Mouse (Mus musculus) right cerebral cortex, postnatal 4 days (tissue): ENCODE results near the gene Cacna2d3.

Source experiments
- DNase-seq: peaks from one replicate; pipeline ENCODE4 v3.0.0-alpha.2; 2022

Cacna2d3 gene

DNA sequence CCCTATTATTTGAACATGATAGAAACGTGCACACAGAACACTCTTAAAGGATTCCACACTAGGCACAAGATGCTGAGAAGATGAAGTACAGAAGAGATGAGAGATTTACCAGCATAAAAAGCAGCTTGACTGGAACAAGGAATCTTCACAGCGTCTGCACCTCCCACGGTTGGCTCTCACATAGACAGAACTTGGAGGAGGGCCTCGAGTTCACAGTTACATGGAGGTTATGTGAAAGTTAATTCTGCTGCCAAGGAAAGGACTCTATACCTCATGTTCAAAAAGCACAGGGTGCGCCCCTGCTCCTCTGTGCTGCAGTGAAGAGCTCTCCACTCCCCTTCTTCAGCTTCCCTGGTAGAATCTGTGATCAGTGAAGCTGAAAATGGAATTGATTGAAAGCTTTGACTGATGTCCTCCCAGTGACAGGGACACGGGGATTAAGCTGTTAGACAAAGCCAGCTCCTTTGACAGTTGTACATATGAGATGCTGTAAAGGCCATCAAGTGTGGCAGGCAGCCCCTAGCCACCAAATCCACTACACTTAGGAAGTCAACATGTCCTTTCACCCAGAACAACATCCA, 243.2 kb downstream of the Cacna2d3 start:
- peak; percentile 5 for DNase-seq

DNA sequence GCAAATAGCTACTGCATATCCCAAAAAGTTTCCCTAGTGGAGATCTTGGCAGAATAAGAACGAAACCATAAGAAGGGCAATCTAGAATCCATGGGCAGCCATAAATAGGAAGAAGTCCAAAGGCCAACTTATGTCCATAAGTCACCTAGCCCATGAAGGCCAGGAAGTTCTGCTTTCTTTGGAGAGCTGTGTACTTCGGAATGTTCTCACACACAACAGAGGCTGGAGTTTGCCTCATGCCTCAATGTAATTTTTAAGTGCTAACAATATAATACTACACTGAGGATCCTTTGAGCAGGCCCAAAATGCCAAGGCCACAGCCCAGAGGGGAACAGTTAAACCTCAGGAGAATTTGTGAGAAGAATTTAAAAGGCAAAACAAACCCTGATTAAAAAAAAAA, 257.4 kb downstream of the Cacna2d3 start:
- DNase-seq: no peak

DNA sequence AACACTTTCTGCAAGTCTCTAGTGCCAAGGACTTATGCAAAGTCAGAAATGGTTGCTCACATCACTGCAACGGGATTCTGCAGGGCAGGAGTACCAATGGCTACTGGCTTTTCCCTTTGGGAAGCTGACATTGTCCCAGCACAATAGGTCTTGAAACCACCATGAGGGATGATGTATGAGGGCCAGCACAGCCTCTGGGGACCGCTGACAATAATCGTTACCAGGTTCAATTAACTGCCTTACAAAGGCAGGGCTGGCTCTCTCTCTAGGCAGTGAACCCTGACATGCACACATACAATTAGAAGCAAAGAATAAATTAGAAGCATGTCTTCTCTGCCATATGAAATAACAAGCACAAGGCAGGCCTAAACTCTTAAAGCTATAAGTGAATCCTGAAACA, 272.5 kb downstream of the Cacna2d3 start:
- no peak for DNase-seq

DNA sequence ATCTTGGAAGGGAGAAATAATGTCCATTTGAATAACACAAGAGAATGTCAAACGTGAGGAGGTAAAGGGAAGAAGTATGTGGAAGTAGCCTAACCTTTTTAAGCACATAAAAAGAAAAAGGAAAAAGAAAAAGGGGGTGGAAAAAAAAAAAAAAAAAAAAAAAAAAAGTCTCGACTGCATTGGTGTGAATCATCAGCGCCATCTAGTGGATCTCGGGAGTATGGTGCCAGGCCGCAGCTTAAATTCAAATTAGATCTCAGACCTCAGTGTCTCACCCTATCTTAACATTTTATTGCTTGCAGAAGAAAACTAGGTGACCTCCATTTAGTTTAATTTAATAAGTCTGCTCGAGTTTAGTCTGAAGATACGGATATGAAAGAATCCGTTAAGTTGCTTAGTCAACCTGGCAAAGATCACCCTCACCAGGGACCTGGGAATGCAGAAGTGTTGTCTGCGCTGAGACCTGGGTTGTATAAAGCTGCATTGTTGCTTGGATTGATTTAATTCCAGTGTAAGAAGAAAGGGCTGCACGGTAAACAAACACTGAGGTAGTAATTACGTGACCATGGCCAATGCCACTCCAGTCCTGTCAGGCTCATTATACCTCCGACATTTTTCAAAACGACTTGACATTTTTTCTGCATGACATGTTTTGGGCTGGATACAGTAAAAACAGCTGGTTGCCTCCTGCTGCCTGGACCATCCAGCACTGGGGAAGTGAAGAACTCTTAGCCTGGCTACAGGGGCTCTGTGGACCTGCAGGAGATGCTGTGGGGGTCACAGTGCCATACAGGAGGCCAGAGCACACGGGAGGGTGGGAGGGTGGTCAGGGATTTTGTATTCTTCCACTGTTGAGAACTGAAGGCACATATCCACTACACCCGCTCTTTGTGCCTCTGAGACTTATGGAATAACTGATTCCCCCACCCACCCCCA, 278.3 kb downstream of the Cacna2d3 start:
- peak; percentile 70 for DNase-seq

DNA sequence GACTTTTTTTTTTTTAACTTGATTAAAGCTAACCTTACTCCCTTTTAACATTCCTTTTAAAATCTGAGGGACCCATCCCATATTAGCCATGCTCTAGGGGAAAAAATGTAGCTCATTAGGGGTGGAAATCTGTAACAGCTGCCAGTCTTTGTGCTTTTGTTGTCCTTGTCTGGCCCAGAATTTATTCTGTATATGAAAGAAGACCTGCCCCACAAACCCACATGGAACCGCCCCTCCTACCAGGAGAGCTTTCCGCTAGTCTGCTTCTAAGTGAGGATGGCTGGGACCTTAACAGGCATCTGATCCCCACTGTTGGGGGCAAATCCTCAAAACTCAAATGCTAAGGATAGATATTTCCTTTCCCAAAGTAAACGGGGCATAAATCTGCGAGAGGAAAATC, 279.2 kb downstream of the Cacna2d3 start:
- DNase-seq: no peak

DNA sequence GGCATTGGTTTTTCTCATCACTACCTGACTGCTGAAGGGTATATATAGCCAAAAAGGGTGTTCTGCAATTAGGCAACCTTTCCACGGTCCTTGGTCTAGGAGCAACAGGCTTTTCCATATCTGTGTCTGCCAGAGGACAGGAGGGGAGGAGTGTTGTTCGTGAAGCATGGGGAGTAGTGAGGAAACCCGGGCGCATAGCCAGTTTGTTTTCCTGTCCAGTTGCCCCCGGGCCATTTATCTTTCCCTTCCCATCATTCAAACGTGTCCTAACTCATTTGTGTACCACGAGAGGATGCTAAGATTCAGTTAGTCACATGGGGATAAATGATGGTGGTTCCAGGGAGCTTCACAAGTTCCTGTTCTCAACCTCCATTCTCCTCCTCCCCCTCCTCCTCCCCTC, 283.0 kb downstream of the Cacna2d3 start:
- DNase-seq: no peak

DNA sequence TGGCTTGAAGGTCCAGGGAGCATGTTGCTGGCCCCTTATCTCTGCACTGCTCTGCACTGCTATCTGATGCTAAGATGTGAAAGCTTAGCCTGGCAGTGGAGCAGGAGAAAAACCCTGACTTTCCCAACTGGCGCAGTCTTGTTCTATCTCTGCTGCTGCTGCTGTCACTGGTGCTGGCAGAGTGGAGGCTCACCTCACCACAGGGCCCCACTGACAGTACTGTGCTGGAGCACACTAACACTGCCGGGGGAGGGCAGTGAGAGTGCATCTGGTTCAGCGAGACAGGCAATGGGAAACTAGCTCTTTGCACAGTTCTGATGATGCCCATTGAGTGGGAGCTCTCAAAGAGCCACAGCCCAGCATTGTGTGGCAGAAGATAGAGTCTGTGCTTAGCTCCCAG, 283.4 kb downstream of the Cacna2d3 start:
- no peak for DNase-seq

DNA sequence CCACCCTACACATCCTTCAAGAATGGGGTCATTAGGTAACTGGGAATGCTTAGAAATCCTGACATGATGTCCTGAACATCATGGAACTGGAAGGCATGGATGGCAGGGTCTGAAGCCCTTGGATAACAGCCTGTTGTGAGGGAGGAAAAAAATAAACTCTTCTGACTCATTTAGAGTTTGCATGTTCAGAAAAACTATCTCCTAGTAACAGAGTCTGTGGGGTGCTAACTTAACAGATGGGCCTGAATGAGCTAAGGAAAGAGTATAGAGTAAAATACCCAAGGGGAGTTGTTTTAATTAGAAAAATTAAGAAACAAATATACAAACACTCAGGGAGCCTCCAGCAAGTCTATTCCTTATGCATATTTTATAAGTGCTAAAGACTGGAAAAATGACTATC, 286.5 kb downstream of the Cacna2d3 start:
- DNase-seq: no peak

DNA sequence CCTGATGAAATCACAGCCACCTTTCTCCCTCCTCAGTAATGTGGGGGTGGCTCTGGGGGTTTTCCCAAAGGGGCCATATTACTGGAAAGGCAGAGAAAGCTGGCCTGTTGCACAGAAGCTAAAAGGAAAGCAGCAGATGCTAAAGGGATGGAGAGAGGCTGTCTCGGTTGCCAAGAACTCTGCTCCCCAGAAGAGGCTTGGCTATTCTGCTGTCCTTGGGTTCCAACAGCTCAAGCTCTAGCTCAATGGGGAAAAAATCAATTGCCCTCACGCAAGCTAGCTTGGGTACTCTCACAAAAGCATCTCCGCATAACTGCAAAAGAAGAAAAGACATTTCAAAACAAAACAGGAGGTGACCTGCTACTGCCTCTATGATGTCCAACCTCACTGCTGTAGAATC, 287.9 kb downstream of the Cacna2d3 start:
- DNase-seq: no peak

DNA sequence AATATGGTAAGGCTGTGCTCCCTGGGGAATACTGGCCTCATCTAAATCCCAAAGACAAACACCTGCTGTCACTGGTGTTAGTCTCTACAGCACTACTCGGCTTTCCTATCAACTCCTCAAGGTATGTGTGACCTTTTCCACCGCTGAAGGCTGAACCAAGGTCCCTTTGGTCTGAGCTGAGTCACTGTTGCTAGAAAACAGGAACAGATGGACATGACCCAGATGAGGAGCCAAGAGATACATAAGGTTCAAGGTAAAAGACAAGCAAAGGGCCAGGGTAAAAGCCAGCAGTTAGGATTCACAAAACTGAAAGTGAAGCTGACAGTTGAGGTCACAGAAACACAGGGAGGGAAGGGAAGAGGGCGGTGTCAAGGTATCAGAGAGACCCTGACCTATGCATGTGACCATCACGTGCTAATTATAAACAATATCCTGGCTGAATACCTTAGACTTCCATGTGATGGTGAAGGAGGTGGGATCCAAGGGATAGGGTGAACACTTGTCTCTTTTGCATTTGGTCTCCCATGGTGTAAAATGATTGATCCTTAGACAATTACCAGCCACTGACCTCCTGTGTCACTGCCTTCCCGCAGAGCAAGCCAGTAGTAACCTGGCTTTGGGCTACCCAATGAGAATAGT, 288.5 kb downstream of the Cacna2d3 start:
- no peak for DNase-seq

DNA sequence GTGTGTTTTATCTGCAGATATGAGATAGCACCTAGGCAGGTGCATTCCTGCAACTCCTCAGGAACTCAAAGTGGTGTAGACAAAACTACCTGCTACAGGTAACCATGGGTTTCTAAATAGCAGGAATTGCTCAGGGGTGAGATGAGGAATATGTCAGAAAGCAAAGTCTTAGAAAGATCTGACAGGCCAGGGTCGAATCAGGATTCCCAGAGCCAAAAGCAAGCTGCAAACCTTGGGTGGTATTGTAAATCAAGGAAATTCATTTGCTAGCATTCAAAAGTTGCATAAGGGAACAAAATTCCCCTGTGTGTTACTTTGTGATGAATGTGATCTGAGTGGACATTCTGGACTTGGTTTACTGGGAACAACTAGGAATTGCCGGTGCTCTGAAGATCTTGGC, 291.9 kb downstream of the Cacna2d3 start:
- no peak for DNase-seq

DNA sequence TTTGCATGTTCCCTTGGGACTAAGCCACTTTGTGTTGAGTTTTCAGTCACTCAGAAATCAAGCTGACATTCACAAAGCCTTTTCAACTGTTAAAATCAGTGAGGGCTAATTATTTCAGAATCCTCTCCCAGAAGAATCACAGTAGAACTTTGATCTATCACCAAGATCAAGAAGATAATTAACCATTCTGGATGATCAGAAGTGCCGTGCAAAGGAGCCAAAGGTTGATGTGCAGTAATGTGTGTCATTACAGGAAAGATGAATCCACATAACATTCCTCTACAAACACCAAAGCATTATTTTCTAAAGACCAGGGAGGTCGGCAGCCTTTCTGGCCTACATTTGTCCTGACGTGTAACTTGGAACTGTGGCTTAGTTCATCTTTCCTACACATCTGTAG, 296.0 kb downstream of the Cacna2d3 start:
- no peak for DNase-seq

DNA sequence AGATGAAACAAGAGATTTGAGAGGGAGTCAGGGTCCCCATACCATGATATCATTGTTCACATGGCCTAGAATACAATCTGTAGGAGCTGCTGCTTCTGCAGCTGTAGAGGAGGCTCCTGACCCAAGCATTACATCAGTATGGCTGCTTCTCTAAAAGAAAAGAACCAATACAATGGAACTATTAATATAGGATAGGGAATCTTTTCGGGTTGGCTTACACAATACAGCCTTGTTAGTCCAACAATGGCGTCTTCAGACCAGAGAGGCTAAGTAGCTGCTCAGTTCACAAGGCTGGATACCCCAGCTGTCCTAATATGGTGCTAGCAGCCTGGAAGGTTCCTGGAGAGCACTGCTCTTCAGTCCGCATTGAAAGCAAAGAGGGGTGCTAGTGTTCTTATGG, 296.5 kb downstream of the Cacna2d3 start:
- DNase-seq: no peak

DNA sequence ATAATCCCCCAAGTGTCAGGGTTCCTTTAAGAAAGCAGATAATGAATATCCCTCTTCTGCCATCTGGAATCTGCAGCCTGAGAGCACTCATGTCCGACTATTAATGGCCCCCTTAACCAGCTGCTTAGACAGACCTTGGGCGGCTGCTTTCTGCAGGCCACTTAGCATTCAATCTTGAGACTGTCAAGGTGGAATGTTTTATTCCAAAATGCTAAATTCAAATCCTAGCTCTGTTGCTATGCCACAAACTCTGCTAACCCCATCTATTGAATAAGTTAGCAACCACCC, 315.8 kb downstream of the Cacna2d3 start:
- DNase-seq: no peak

DNA sequence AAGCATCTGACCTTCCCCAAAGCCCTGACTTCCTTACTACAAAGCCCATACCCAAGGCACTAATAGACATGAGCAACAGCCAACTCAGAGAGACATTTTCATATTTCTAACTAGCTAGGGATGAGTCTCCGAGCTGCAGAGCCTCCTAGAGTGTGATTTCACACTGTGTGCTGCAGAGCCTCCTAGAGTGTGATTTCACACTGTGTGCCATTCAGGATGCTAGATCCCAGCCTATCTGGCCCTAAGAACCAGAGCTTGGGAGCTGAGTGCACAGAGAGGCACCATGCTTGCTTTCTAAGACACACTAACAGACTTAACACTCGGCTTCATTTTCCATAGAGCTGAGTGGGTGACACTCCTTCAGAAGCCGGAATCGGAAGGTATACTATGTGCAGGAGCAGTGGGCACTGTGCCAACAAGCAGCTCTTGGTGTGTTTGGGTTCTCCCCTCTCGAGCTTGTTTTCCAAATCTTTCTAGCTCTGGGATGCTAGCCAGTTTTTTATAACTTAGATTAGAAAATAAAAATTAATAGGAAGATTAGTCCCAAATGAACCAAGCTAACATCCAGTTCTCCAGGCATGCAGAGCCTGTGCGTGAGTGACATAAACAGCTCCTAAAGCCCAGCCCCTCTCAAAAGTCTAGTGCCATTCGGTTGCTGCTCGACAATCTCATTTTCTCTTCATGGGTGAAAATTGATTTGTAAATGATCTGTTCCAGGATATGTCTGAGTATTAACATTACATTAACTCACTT, 316.4 kb downstream of the Cacna2d3 start:
- DNase-seq: peak; percentile 27

DNA sequence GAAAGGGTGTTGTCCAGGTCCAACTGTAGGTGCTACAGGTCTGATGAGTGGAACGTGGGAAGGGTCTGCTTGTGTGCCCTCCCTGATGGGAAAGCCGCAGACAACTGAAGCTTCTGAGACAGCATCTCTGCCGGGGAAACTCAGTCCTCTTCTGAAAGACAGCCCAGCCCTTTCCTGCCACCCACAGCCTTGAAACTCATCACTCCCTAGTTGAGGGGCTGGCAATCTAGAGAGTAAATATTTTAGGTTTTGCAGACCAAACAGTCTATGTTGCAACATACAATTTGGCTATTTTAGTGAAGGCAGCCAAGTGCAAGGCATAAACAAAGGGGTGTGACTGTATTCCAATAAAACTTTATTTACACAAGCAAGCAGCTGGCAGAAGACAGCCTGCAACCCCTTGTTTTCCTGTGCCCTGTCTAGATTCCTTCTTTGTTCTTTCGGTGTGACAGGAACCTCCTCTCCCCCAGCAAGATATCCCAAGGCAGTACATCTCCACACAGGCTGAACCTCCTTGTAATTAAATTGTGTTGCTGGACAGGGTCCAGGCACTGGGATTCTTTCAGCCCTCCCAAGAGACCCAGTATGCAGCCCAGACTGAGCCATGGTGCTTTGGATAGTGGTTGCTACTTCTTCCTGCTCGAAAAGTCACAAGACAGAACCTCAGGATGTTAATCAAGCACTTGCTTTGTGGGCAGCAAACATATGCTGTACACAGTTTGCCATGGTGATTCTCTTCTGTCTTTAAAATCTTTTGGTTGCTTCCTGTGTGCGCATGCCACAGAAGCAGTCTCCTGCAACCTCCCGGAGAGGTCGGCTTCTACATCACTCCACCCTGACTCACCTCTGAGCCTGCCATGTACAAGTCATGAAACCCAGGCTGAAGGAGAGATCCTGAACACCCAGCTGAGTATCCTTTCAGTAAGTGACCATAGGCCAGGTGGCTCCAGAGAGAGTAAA, 317.5 kb downstream of the Cacna2d3 start:
- DNase-seq: no peak

DNA sequence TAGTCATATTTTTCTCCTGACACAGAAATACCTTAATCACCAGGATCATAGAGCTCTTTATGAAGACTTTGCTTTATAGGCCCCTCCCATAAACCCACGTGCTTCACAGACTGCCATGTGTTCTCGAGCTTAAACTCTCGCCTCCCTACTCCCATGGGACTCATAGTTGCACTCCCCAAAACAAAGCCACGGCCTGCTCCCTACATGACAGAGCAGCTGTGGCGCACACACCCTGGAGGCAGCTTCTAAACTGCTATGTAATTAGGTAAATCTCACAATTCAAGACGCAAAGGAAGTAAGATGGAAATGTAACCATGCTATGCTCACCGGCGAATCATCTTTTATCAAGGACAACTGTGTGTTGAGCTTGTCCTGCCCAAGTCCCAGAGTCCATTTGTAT, 319.2 kb downstream of the Cacna2d3 start:
- DNase-seq: no peak

DNA sequence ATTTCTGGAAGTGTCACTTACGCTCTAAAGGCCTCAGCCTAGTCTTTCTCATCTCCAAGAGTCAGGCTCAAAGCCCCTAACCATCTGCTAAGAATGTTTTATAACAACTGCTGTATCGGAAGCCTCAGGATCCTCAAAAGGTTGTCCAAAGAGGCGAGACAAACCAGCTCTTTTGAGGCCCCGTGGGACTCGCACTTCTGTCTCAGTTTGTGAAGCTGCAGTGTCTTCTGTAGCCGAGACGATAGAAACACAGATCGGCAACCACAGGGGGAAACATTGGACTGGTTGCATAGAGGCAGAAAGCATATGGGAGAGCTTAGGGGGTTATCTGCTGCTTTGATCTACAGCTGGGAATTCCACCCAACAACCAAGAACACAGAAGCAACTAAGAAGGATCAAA, 327.9 kb downstream of the Cacna2d3 start:
- DNase-seq: no peak

DNA sequence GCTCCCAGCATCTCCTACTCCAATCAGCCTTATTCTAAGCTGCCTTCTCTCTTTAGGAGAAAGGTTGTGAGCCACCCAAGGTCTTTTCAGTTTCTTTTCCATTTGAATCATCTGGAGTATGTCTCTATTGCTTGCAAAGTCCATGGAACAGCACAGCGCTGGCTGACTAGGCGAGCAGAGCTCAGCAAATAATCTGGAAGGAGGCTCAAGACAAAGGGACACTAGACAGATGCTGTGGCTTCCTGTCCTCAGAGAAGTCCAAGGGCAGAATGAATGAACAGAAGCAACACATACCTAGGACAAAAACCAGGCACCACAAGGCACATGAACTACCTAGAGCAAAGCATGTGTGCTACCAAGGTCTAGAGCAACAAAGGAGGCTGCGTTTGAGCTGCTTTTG, 328.8 kb downstream of the Cacna2d3 start:
- DNase-seq: no peak

DNA sequence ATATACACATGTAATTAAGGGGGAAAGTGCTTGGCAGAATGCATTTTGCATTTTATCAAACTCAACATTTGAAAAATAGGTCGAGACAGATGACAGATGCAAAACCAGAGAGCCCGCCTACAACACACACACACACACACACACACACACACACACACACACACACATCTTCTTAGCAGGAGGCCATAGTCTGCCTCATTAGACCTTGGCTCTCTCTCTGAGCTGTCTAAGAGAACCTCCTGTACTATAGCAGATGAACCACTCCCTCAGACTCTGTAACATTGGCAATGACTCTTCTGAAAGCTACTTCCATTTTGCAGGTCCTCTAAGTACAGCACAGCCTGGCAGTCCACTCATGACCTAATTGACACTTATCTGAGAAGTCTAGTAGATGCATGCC, 330.2 kb downstream of the Cacna2d3 start:
- no peak for DNase-seq

DNA sequence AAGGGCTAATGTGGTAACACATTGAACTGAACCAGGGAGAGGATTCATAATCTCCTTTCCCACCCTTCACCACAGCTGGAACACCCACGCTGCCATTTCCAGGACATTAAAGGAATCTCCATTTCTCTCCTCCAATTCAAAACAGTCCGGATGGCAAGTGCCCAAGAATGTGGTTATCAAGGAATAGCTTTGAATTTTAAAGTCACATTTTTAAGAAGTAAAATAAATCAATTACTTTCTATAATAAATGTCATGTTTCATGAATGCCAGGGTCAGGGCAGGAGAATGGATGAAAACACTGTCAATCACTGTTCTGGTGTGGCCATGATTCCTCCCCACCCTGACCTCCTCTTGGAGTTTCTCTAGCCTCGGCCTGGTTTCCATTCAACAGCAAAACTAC, 333.9 kb downstream of the Cacna2d3 start:
- no peak for DNase-seq

DNA sequence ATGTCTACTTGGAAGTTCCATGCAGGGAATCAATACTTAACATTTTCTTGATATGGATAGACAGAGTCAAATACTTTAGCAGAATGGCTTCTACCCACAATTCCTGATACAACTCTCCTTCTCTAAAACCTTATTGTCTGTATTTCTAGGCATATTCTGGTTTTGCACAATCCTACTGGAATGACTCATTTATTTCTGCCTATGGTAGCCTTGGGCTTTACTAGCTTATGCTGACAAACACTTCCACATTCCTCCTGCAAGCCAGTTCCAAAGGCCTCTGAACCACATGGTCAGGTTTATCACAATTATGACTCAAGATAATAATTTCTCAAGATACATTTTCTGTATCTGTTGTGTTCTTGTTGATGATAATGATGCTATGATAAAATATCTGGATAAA, 336.2 kb downstream of the Cacna2d3 start:
- DNase-seq: no peak
